Mouse (Mus musculus): ENCODE measurements around the gene Hnf4a. TPM values are rescaled to one million over a fixed set of nuclear protein-coding genes. Genes with fewer than 3 reads are reported as not detected.

Gene Hnf4a
- polyA plus RNA-seq, 1 experiment from 2014 or later: 0.02 TPM

- H3K4me1 ChIP-seq: peaks cover 9% of the 10 kb centered on the region
- H3K27ac ChIP-seq (replicated peaks): no peak overlapping the region
- H3K4me3 ChIP-seq: no peak overlapping the region
- no peaks in the 10 kb centered on the region for H3K36me3 ChIP-seq
- H3K27me3 ChIP-seq (ENCODE audit: low read depth, poor library complexity, severe bottlenecking): no peaks in the 10 kb centered on the region
- H3K9me3 ChIP-seq (replicated peaks): no peaks in the 10 kb centered on the region
- 77% methylated on average over 12 of the region's 12 CpGs for WGBS
- no peak for DNase-seq (ENCODE audit: low spot score)
Observed at GRCm38 (mm10) chr2:163590211-163590610, 83.6 kb downstream of the Hnf4a start.

- no peak for DNase-seq (ENCODE audit: low spot score)
- H3K4me3 ChIP-seq: no peak overlapping the region
- H3K9me3 ChIP-seq (replicated peaks): no peaks in the 10 kb centered on the region
- H3K36me3 ChIP-seq: no peaks in the 10 kb centered on the region
- H3K27me3 ChIP-seq (ENCODE audit: low read depth, poor library complexity, severe bottlenecking): no peaks in the 10 kb centered on the region
- peaks cover 10% of the 10 kb centered on the region for H3K4me1 ChIP-seq
- H3K27ac ChIP-seq (replicated peaks): no peak overlapping the region
- WGBS: 82% methylated on average over 5 of the region's 5 CpGs
Observed at GRCm38 (mm10) chr2:163590996-163591395, 84.4 kb downstream of the Hnf4a start.

- Histone ChIP-seq H3K27ac (replicated peaks) (no peak overlapping the region), H3K9me3 (replicated peaks) (no peaks in the 10 kb centered on the region), H3K4me3 (no peak overlapping the region), H3K36me3 (no peaks in the 10 kb centered on the region), H3K4me1 (peaks cover 5% of the 10 kb centered on the region; the same call in 1 of the 2 replicates), H3K27me3 (ENCODE audit: low read depth, poor library complexity, severe bottlenecking) (no peaks in the 10 kb centered on the region)
- WGBS: 77% methylated on average over 1 of the region's 1 CpGs
- DNase-seq (ENCODE audit: low spot score): no peak
Observed at GRCm38 (mm10) chr2:163592084-163592483, 85.5 kb downstream of the Hnf4a start.

GRCm38 (mm10) chr2:163593636-163594282, 87.2 kb downstream of the Hnf4a start:
- Histone ChIP-seq H3K27me3 (ENCODE audit: low read depth, poor library complexity, severe bottlenecking) (no peaks in the 10 kb centered on the region), H3K4me3 (no peak overlapping the region), H3K9me3 (replicated peaks) (no peaks in the 10 kb centered on the region), H3K36me3 (no peaks in the 10 kb centered on the region), H3K27ac (replicated peaks) (no peak overlapping the region), H3K4me1 (peaks cover 5% of the 10 kb centered on the region; the same call in 1 of the 2 replicates)
- no peak for DNase-seq (ENCODE audit: low spot score)
- WGBS: 89% methylated on average over 10 of the region's 10 CpGs

- no peak for DNase-seq (ENCODE audit: low spot score)
- WGBS: 18% methylated on average over 2 of the region's 2 CpGs
Observed at GRCm38 (mm10) chr2:163595119-163595518, 88.5 kb downstream of the Hnf4a start.

GRCm38 (mm10) chr2:163596057-163596872, 89.7 kb downstream of the Hnf4a start:
- 78% methylated on average over 13 of the region's 13 CpGs for WGBS
- Histone ChIP-seq H3K9me3 (replicated peaks) (no peaks in the 10 kb centered on the region), H3K27me3 (ENCODE audit: low read depth, poor library complexity, severe bottlenecking) (no peaks in the 10 kb centered on the region), H3K36me3 (no peaks in the 10 kb centered on the region), H3K27ac (replicated peaks) (no peak overlapping the region), H3K4me1 (peaks cover 5% of the 10 kb centered on the region; the same call in 1 of the 2 replicates), H3K4me3 (no peak overlapping the region)
- DNase-seq (ENCODE audit: low spot score): no peak

More at GRCm38 (mm10) chr2:163595119-163595518, 88.5 kb downstream of the Hnf4a start:
- no peak overlapping the region for H3K4me3 ChIP-seq
- H3K9me3 ChIP-seq (replicated peaks): no peaks in the 10 kb centered on the region
- no peaks in the 10 kb centered on the region for H3K27me3 ChIP-seq (ENCODE audit: low read depth, poor library complexity, severe bottlenecking)
- no peaks in the 10 kb centered on the region for H3K36me3 ChIP-seq
- H3K27ac ChIP-seq (replicated peaks): no peak overlapping the region
- peaks cover 5% of the 10 kb centered on the region; the same call in 1 of the 2 replicates for H3K4me1 ChIP-seq

- DNase-seq (ENCODE audit: low spot score): no peak
- Histone ChIP-seq H3K36me3 (no peaks in the 10 kb centered on the region), H3K9me3 (replicated peaks) (no peaks in the 10 kb centered on the region), H3K27ac (replicated peaks) (no peak overlapping the region), H3K27me3 (ENCODE audit: low read depth, poor library complexity, severe bottlenecking) (no peaks in the 10 kb centered on the region), H3K4me3 (no peak overlapping the region), H3K4me1 (peaks cover 8% of the 10 kb centered on the region)
- 75% methylated on average over 3 of the region's 3 CpGs for WGBS
Observed at GRCm38 (mm10) chr2:163596873-163597155, 90.2 kb downstream of the Hnf4a start.

- H3K9me3 ChIP-seq (replicated peaks): no peaks in the 10 kb centered on the region
- H3K27me3 ChIP-seq (ENCODE audit: low read depth, poor library complexity, severe bottlenecking): no peaks in the 10 kb centered on the region
- H3K4me3 ChIP-seq: no peak overlapping the region
- H3K27ac ChIP-seq (replicated peaks): no peak overlapping the region
- no peaks in the 10 kb centered on the region for H3K36me3 ChIP-seq
- WGBS: 65% methylated on average over 4 of the region's 4 CpGs
- peaks cover 10% of the 10 kb centered on the region for H3K4me1 ChIP-seq
- DNase-seq (ENCODE audit: low spot score): no peak
Observed at GRCm38 (mm10) chr2:163597661-163598060, 91.1 kb downstream of the Hnf4a start.

GRCm38 (mm10) chr2:163599226-163599625, 92.6 kb downstream of the Hnf4a start:
- Histone ChIP-seq H3K4me3 (no peak overlapping the region), H3K4me1 (peaks cover 18% of the 10 kb centered on the region), H3K9me3 (replicated peaks) (no peaks in the 10 kb centered on the region), H3K27me3 (ENCODE audit: low read depth, poor library complexity, severe bottlenecking) (no peaks in the 10 kb centered on the region), H3K27ac (replicated peaks) (no peak overlapping the region), H3K36me3 (no peaks in the 10 kb centered on the region)
- DNase-seq (ENCODE audit: low spot score): peak; percentile 66
- 6% methylated on average over 1 of the region's 1 CpGs for WGBS

- no peaks in the 10 kb centered on the region for H3K36me3 ChIP-seq
- H3K9me3 ChIP-seq (replicated peaks): no peaks in the 10 kb centered on the region
- H3K27me3 ChIP-seq (ENCODE audit: low read depth, poor library complexity, severe bottlenecking): no peaks in the 10 kb centered on the region
- no peak overlapping the region for H3K4me3 ChIP-seq
- WGBS: 93% methylated on average over 7 of the region's 7 CpGs
- H3K4me1 ChIP-seq: peaks cover 13% of the 10 kb centered on the region
- H3K27ac ChIP-seq (replicated peaks): no peak overlapping the region
- DNase-seq (ENCODE audit: low spot score): no peak
Observed at GRCm38 (mm10) chr2:163601066-163601465, 94.5 kb downstream of the Hnf4a start.

GRCm38 (mm10) chr2:163601712-163602100, 95.1 kb downstream of the Hnf4a start:
- peak overlapping the region; percentile 73 for H3K4me3 ChIP-seq
- no peak for DNase-seq (ENCODE audit: low spot score)
- WGBS: 84% methylated on average over 7 of the region's 7 CpGs
- H3K36me3 ChIP-seq: no peaks in the 10 kb centered on the region
- no peaks in the 10 kb centered on the region for H3K9me3 ChIP-seq (replicated peaks)
- peak overlapping the region; percentile 65; the same call in 1 of the 2 replicates for H3K27ac ChIP-seq (replicated peaks)
- H3K4me1 ChIP-seq: peaks cover 13% of the 10 kb centered on the region
- no peaks in the 10 kb centered on the region for H3K27me3 ChIP-seq (ENCODE audit: low read depth, poor library complexity, severe bottlenecking)

- Histone ChIP-seq H3K4me1 (peaks cover 13% of the 10 kb centered on the region), H3K9me3 (replicated peaks) (no peaks in the 10 kb centered on the region), H3K36me3 (0 out of 2 replicates have a peak, but pooled peaks cover 1% of the 10 kb centered on the region), H3K27ac (replicated peaks) (peak within 1 kb of the TSS; percentile 96), H3K27me3 (ENCODE audit: low read depth, poor library complexity, severe bottlenecking) (no peaks in the 10 kb centered on the region), H3K4me3 (peak within 1 kb of the TSS; percentile 73)
- peak; percentile 91 for DNase-seq (ENCODE audit: low spot score)
- 2% methylated on average over 57 of the region's 57 CpGs for WGBS
Observed at GRCm38 (mm10) chr2:163602101-163602971, 95.7 kb downstream of the Hnf4a start, which contains the start of gene Ttpal. TSS of gene Ttpal (plus strand) at chr2:163602314.
